Mouse (Mus musculus) testis, postnatal 10 days (tissue): ENCODE measurements around the gene Gm20388.
A peak's percentile ranks its signal among the peaks of the same experiment; 100 is the strongest.

ENCODE experiments used
- DNase-seq: peaks from one replicate; pipeline ENCODE4 v3.0.0; 2021; ENCODE audit warnings: low spot score

The Gm20388 gene

GRCm38 (mm10) chr8:122469965-122470364 is 2559.3 kb downstream of the Gm20388 start:
- no peak for DNase-seq

GRCm38 (mm10) chr8:122470691-122471090 is 2560.1 kb downstream of the Gm20388 start:
- no peak for DNase-seq

GRCm38 (mm10) chr8:122473911-122474421 is 2563.3 kb downstream of the Gm20388 start:
- DNase-seq, result no peak

DNA sequence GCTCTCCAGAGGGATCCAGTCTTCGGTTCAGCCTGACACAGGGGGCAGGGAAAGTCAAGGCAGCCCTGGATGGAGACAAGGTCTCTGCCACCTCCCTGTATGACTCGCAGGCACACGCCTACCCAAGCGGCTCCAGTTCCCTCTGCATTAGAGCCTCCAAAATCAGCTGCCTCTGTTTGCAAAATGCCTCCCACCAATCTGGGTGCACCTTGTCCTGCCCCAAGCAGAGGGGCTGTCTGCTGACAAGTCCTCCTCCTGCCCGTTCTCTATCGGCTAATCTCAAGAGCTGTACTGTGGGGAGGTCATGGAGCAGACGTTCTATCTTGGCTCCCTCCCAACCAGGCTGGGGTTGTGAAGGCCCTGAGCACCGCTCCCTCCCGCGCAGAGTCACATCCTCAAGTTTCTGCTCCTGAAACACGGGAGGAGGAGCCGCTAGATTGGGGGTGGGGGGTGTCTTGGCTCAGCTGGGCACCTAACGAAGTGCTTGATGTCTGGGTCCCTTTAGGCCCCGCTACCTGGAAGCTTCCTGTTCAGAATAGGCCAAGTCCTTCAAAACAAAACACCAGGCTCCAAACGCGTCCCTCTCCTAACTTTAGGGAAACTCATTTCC is 2564.4 kb downstream of the Gm20388 start:
- peak; percentile 75 for DNase-seq

GRCm38 (mm10) chr8:122475580-122476320 is 2565.1 kb downstream of the Gm20388 start, which contains the start of the genes Rnf166 and Ctu2:
Gene Rnf166 (minus strand): TSS chr8:122476064.
Gene Ctu2 (plus strand): TSS chr8:122476143.
- peak; percentile 97 for DNase-seq

DNA sequence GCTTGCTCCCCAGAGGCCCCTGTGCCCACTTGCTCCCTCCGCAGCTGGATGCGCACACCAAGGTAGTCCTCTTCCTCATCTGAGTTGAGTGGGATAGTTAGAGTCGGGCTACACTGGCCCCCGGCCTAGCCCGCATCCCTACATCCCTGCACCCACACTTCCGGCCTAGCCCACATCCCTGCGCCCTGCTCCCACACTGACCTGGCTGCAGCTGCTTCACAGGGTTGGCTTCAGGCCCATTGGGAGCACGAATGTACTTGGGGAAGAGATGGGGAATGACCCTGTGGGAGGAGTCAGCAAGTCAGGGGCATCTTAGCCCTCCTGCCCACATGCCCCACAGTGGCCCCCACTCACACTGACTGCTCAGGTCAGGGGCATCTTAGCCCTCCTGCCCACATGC is 2571.8 kb downstream of the Gm20388 start:
- no peak for DNase-seq

- DNase-seq, result no peak
These were observed 2573.2 kb downstream of the Gm20388 start for GRCm38 (mm10) chr8:122483877-122484276.

GRCm38 (mm10) chr8:122484831-122485230 is 2574.2 kb downstream of the Gm20388 start:
- DNase-seq, result no peak

GRCm38 (mm10) chr8:122488387-122488786 is 2577.7 kb downstream of the Gm20388 start:
- DNase-seq, result no peak

DNA sequence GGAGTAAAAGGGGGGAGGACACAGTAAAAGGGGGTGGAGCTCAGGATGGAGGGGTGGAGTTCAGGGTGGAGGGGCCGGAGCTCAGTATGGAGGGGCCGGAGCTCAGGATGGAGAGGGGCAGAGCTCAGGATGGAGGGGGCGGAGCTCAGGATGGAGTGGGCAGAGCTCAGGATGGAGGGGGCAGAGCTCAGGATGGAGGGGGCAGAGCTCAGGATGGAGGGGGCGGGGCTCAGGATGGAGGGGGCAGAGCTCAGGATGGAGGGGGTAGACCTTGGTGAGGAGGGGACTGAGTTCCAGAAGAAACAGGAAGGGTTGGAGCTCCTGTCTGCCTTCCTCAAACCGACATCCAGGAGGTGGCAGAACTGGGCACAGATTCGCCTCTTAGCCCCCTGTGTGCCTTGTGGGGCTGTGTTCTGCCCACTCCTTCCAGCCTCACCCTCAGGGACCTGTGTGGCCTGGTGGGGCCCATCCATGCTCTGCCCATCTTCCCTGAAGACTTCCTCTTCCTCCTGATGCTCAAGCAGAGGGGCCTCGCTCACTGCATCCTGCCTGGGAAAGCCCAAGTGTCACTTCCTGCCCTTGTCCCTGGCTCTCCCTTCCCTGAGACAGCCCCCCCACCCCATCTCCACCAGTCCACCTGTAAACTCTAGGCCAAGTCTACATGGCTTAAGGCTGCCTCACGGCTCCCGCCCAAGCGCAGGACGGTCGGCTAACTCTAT is 2586.5 kb downstream of the Gm20388 start:
- DNase-seq, result no peak

DNA sequence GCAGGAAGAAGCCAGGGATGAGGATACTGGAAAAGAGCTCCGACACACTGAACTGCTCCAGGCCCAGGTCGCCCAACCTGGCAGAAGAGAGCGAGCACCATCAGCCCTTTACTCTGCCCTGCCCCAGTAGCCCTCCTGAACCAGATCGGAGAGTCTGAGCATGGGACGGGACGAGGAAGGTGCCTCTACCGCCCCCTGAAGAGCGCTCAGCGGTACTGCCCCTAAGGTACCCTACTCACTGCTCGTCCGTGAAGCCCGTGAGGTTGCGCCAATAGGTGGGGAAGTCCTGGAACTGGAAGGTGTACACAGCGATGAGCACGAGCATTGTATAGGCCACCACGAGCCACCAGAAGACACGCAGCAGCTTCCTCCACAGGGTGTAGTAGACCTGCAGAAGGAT is 2587.3 kb downstream of the Gm20388 start:
- DNase-seq, result no peak

DNA sequence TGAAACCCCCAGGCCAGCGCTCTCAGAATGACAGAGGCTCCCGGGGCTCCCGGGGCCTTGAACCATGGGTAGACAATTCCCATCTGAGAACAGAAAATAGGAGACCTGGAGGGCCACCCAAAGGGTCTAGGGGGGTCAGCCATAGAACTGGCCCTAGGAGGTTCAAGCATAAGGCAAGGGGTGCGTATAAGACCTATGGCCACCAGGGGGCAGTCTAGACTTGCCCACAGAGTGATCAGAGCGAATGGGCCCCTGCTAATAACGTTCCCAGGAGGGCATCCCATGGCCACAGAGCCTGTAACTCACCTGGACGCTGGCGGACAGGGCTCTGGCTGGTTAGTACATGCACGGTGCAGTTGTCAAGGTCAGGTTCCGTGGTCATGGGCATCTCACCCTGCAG is 2590.2 kb downstream of the Gm20388 start:
- DNase-seq, result peak; percentile 85

DNA sequence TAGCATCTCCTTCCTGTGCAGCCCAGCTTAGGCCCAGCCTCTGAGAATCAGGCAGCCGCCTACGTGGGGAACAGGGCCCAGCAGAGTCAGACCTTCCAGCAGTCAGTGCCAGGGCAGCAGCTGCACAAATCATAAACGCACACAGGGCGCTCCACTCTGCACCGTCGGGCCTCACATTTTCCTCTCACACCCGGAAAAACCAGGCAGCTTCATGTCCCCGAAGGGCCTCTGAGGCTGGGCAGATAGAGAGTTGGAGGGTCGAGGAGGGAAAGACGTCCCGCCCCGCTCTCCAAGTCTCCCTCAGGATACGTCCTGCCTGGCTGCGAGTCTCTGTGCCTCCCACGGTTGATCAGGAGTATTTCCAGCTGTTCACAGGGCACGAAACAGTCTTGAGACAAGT is 2600.9 kb downstream of the Gm20388 start:
- no peak for DNase-seq

DNA sequence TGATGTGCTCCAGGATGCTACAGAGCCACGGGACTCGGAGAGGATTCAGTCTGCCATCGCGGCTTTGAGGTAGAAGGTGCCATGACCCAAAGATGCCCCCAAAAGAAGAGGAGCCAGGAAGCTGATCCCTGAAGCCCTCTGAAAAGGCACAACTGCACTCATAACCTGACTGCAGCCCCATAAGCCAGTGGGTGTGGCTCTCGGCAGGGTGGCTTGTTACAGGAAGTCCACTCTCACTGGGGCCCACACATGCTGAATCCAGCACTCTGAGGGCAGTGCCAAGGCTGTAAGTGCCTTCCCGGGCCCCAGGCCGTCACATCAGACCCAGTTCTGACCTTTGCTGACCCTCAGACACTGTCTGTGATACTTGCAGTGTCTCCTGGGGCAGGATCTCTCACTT is 2601.8 kb downstream of the Gm20388 start:
- DNase-seq, result no peak

GRCm38 (mm10) chr8:122515699-122516098 is 2605.1 kb downstream of the Gm20388 start:
- no peak for DNase-seq

DNA sequence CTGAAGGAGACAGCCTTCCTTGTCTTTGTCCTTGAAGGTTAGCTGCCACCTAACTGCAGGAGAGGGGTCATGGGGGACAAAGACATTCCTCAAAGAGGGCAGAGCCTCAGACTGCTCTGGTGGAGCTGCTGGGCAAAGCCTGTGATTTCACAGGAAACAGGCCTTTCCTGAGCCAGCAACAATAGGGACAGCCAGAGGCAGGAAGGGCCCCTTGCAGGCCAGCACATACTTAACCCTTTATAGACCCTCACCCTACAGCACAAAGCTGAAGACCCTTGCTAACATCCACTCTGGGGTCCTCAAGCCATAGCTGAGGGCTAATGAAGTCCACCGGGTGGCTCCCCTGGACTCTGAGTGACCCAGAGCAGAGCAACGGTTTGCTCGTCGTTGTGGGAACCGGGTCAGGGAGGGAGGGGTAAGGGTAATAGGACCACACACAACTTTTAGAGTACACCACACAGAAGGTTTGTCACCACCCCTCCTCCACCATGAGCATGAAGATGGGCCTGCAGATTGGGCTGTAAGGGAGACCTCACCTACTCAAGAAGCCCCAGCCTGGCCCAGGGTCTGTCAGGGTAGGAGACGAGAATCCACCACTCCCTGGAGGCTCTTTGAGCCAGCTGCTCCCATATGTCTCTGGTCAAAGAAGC is 2607.0 kb downstream of the Gm20388 start:
- DNase-seq, result no peak

GRCm38 (mm10) chr8:122520611-122521010 is 2610.0 kb downstream of the Gm20388 start:
- DNase-seq, result no peak

GRCm38 (mm10) chr8:122522796-122523651 is 2612.4 kb downstream of the Gm20388 start:
- DNase-seq, result no peak

- no peak for DNase-seq
These were observed 2613.2 kb downstream of the Gm20388 start for GRCm38 (mm10) chr8:122523652-122524360.

DNA sequence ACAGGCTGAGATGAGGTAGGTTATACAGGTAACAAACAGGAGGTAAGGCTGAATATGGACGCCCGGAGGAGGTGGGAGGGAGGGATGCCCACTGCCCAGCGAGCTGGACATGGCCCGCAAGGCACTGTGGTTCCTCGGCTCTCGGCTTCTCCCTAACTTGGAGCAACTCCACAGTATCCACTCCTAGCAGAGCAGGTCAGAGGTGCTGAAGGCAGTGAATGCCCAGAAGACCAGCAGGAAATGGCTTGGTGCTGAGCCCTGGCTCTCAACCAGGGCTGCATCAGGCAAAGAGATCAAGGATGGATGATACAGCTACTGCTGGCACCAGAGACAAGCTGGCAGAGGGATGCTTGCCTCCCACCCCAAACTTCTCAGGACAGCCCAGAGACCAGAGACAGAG is 2613.9 kb downstream of the Gm20388 start:
- DNase-seq, result no peak

GRCm38 (mm10) chr8:122525004-122525403 is 2614.4 kb downstream of the Gm20388 start:
- DNase-seq, result no peak
